Mouse (Mus musculus) CH12.LX (cell line): Measurements from ENCODE around the gene Tmem179b.

ENCODE experiments used
- CTCF ChIP-seq, 2 experiments: IDR thresholded peaks in 1 of 2; conservative IDR thresholded peaks in 1 of 2; 2 replicates each; pipeline ENCODE4 v1.5.1; 2011 to 2012; ENCODE audit warnings: low read depth in 2 of 2, low read length in 2 of 2, improper control_type of control experiment in 1 of 2, inconsistent platforms in 1 of 2, mild to moderate bottlenecking in 1 of 2, moderate library complexity in 1 of 2
- MAX ChIP-seq: IDR thresholded peaks from 2 replicates; pipeline ENCODE4 v1.6.1; 2011; ENCODE audit warnings: low read length, improper control_type of control experiment

GRCm38 (mm10) chr19:8722907-8723573 lies 51.2 kb downstream of the Tmem179b start, which contains the start of gene Slc3a2:
- no peak for TF ChIP-seq CTCF (conservative IDR thresholded peaks at IDR 0.05 in 1 of 2, IDR thresholded peaks at IDR 0.05 in 1 of 2; ENCODE audit: low read depth in 2 of 2, low read length in 2 of 2)
- TF ChIP-seq MAX, result peak; percentile 97
